Mouse (Mus musculus) spleen, adult 2 months (tissue): ENCODE data around the gene Tmem174. TPM values are rescaled to one million over a fixed set of nuclear protein-coding genes. Genes with fewer than 3 reads are reported as not detected.

Experiments used
- DNase-seq, 2 experiments: peaks; one replicate each; pipeline versions ENCODE4 v3.0.0 to v3.0.0-alpha.2; 2012 to 2021; ENCODE audit warnings: low spot score in 2 of 2, low read depth in 1 of 2
- H3K27ac ChIP-seq: fragments of 200-500 bp; 2 replicates; pipeline ENCODE4 v1.5.1; 2012; ENCODE audit warnings: low read length, inconsistent platforms; ENCODE audit not compliant: insufficient read depth
- H3K27me3 ChIP-seq: fragments of 200-500 bp; 2 replicates; pipeline ENCODE4 v1.6.1; 2012; ENCODE audit warnings: mild to moderate bottlenecking, moderate library complexity, low read length, inconsistent platforms; ENCODE audit not compliant: control insufficient read depth, insufficient read depth
- H3K36me3 ChIP-seq: fragments of 200-500 bp; 2 replicates; pipeline ENCODE4 v1.6.1; 2012; ENCODE audit warnings: mild to moderate bottlenecking, low read length, inconsistent platforms; ENCODE audit not compliant: control insufficient read depth, insufficient read depth
- H3K4me1 ChIP-seq: fragments of 200-500 bp; 2 replicates; pipeline ENCODE4 v1.6.1; 2011; ENCODE audit warnings: inconsistent platforms; ENCODE audit not compliant: control insufficient read depth, insufficient read depth, insufficient read length
- H3K4me3 ChIP-seq: fragments of 200-500 bp; 2 replicates; pipeline ENCODE4 v1.5.1; 2011; ENCODE audit warnings: mild to moderate bottlenecking, inconsistent platforms; ENCODE audit not compliant: insufficient read depth, insufficient read length; ENCODE audit errors: extremely low read depth
- CTCF ChIP-seq: fragments of 200-500 bp; IDR thresholded peaks from 2 replicates; pipeline ENCODE4 v1.5.1; 2011; ENCODE audit warnings: mild to moderate bottlenecking, inconsistent platforms; ENCODE audit not compliant: insufficient read depth, insufficient read length, insufficient replicate concordance; ENCODE audit errors: extremely low read depth
- POLR2A ChIP-seq: fragments of 200-500 bp; IDR thresholded peaks from 2 replicates; pipeline ENCODE4 v1.6.1; 2011; ENCODE audit warnings: low read depth, low read length, inconsistent platforms
- WGBS: fragments of 180-500 bp; shearing (Covaris S2); methylation state at CpG from one replicate; pipeline ENCODE4 v1.1.7; 2018; 5-methylcytosine and 5-hydroxymethylcytosine counted together
- polyA plus RNA-seq: library from polyadenylated mRNA; depleted of rRNA; stranded (reverse); fragments of >200 nt; gene quantifications from 2 replicates; pipeline ENCODE4 v1.2.3, GENCODE M21; 2012

Gene Tmem174
- polyA plus RNA-seq, 1 experiment: 0.04 TPM

GRCm38 (mm10) chr13:98652194-98652593 is 15.0 kb upstream of the Tmem174 start:
- no peaks in the 10 kb centered on the region for H3K4me1 ChIP-seq
- H3K27ac ChIP-seq: no peak overlapping the region
- no peaks in the 10 kb centered on the region for H3K27me3 ChIP-seq
- no peaks in the 10 kb centered on the region for H3K36me3 ChIP-seq
- no peak for DNase-seq
- TF ChIP-seq CTCF (no peak), POLR2A (no peak)
- no peak overlapping the region for H3K4me3 ChIP-seq
- WGBS: 85% methylated on average over 2 of the region's 2 CpGs

DNA sequence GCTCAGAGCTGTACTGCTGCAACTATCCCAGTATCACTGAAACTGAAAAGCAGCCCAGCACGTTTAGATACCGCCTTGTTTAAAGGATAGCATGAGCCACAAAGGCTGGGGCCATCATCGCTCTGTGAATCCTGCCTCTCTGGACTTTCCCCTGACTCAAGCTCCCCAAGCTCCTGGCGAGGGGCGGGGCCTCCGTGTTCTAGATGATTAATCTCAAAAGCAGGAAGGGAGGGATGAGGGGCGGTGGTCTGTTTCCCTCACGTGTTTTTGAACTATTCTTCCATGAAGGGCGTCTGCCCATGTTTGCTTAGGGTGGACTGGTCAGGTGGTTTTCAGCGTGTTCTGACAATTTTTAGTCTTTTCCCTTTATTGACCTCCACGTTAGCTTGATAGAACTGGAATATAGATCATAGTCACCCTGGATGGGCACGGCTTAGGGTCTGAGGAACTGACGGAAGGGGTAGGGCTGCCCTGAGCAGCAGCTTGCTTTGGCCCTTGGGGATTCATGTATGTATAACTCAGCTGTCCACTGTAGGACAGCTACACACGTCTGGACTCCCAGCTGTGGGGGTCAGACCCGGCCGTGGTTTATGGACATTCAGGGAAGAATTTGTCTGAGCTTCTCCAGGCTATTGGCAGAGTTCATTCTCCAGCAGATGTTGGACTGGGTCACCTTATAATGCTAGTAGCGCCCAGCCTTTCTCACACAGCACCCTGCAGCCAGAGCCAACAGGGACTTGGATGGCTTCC is 14.2 kb upstream of the Tmem174 start:
- Histone ChIP-seq H3K27me3 (no peaks in the 10 kb centered on the region), H3K36me3 (no peaks in the 10 kb centered on the region), H3K4me1 (no peaks in the 10 kb centered on the region), H3K4me3 (no peak overlapping the region), H3K27ac (no peak overlapping the region)
- no peak for TF ChIP-seq POLR2A
- TF ChIP-seq CTCF: no peak
- DNase-seq: no peak
- WGBS: 71% methylated on average over 17 of the region's 17 CpGs

- no peaks in the 10 kb centered on the region for H3K4me1 ChIP-seq
- TF ChIP-seq CTCF: no peak
- no peak for TF ChIP-seq POLR2A
- no peaks in the 10 kb centered on the region for H3K36me3 ChIP-seq
- H3K4me3 ChIP-seq: no peak overlapping the region
- DNase-seq: no peak
- no peak overlapping the region for H3K27ac ChIP-seq
- H3K27me3 ChIP-seq: no peaks in the 10 kb centered on the region
- 91% methylated on average over 22 of the region's 22 CpGs for WGBS
Observed at GRCm38 (mm10) chr13:98647775-98648568, 10.8 kb upstream of the Tmem174 start.

- no peaks in the 10 kb centered on the region for H3K27me3 ChIP-seq
- TF ChIP-seq POLR2A (no peak), CTCF (no peak)
- H3K36me3 ChIP-seq: no peaks in the 10 kb centered on the region
- no peak overlapping the region for H3K4me3 ChIP-seq
- H3K4me1 ChIP-seq: no peaks in the 10 kb centered on the region
- no peak for DNase-seq
- WGBS: 84% methylated on average over 5 of the region's 5 CpGs
- H3K27ac ChIP-seq: no peak overlapping the region
Observed at GRCm38 (mm10) chr13:98638507-98639166, 1.4 kb upstream of the Tmem174 start.

DNA sequence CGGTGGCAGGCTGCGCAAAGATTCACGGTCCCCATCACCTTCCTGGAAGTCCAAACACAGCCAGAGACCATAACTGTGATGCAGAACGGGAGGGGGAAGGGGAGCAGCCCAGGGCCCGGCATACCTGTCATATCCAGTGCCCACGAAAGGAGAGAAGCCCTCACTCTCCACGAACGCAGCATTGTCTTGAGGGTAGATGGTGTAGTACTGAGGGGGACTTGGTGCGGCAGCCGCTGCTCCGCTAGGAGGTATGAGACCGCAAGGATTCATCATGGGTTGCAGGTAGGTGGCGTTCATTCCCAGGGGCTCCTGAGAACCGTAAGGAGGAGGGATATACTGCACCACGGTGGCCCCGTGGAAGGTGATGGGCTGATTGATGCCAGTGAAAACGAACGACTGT is 639 bp downstream of the Tmem174 start:
- 59% methylated on average over 18 of the region's 18 CpGs for WGBS
- no peak for DNase-seq
- Histone ChIP-seq H3K27ac (no peak overlapping the region), H3K4me3 (no peak overlapping the region), H3K4me1 (no peaks in the 10 kb centered on the region), H3K27me3 (no peaks in the 10 kb centered on the region), H3K36me3 (no peaks in the 10 kb centered on the region)
- TF ChIP-seq POLR2A (no peak), CTCF (no peak)

DNA sequence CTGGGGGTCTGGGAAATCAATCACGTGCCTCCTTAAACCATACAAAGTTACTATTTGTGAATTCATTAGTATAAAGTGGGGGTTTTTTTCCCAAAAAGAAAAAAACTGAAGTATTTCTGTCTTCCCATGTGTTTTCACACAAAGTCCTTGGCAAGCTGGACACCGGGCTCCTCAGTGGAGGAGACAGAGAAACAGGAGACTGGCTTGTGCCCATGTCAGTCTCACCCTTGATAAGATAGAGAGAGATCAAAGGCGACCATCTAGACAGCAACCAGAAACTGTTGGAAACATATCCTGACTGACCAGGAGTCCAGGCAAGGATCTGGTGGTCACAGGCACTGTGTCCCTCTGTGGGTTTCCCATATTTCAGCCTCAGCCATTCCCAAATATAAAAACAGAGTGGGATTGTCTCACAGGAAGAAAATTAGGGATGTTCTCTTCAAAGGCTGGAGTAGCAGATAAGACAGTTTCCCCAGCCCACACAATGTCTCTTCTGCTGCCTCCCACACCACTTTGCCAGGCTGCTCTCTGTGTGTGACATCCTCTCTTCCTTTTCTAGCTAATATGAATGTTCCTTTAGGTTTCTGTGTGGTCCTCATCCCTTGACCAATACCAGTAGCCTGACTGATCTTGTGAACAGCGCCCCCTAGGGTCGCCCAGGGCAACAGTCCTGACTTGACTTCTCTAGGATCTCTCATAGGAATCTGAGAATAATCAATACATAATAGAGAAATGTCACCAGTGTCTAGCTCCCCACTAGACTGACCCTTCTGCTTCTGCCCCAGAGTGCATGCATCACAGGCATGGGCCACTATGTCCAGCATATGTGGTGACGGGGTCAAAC is 3.3 kb downstream of the Tmem174 start:
- Histone ChIP-seq H3K27ac (no peak overlapping the region), H3K27me3 (no peaks in the 10 kb centered on the region), H3K4me1 (no peaks in the 10 kb centered on the region), H3K36me3 (no peaks in the 10 kb centered on the region), H3K4me3 (no peak overlapping the region)
- TF ChIP-seq POLR2A: no peak
- TF ChIP-seq CTCF: no peak
- DNase-seq: no peak
- WGBS: 61% methylated on average over 6 of the region's 6 CpGs
